Mouse (Mus musculus): ENCODE measurements around the gene Itpr2. TPM values are rescaled to one million over a fixed set of nuclear protein-coding genes. Genes with fewer than 3 reads are reported as not detected.

The Itpr2 gene
- polyA plus RNA-seq, 1 experiment from 2014 or later: 7.6 TPM

GRCm38 (mm10) chr6:146357911-146358310 is 144.1 kb downstream of the Itpr2 start:
- H3K27me3 ChIP-seq (replicated peaks; ENCODE audit: control insufficient read depth, insufficient read depth, low read length): no peaks in the 10 kb centered on the region
- ATAC-seq (replicated peaks; ENCODE audit: low FRiP score, low TSS enrichment, low read depth) (no peak), DNase-seq (ENCODE audit: low spot score) (no peak)
- no peaks in the 10 kb centered on the region for H3K4me1 ChIP-seq (replicated peaks; ENCODE audit: control insufficient read depth, insufficient read depth, low read length)
- H3K27ac ChIP-seq (ENCODE audit: low read depth): no peak overlapping the region
- no peaks in the 10 kb centered on the region for H3K9me3 ChIP-seq (ENCODE audit: control insufficient read depth, low read length)
- no peak overlapping the region for H3K4me3 ChIP-seq (ENCODE audit: low read depth, low read length)
- no peak overlapping the region for H3K9ac ChIP-seq (ENCODE audit: low read length)
- no peaks in the 10 kb centered on the region for H3K36me3 ChIP-seq (ENCODE audit: control insufficient read depth, insufficient read depth, low read length)
- no peak overlapping the region for H3K4me2 ChIP-seq (ENCODE audit: low read length)
- 52% methylated on average over 4 of the region's 4 CpGs for WGBS

- H3K4me2 ChIP-seq (ENCODE audit: low read length): no peak overlapping the region
- no peaks in the 10 kb centered on the region for H3K36me3 ChIP-seq (ENCODE audit: control insufficient read depth, insufficient read depth, low read length)
- no peaks in the 10 kb centered on the region for H3K27me3 ChIP-seq (replicated peaks; ENCODE audit: control insufficient read depth, insufficient read depth, low read length)
- whole genome bisulfite sequencing: 63% methylated on average over 9 of the region's 9 CpGs
- no peak overlapping the region for H3K27ac ChIP-seq (ENCODE audit: low read depth)
- H3K4me3 ChIP-seq (ENCODE audit: low read depth, low read length): no peak overlapping the region
- no peaks in the 10 kb centered on the region for H3K4me1 ChIP-seq (replicated peaks; ENCODE audit: control insufficient read depth, insufficient read depth, low read length)
- H3K9ac ChIP-seq (ENCODE audit: low read length): no peak overlapping the region
- no peak for ATAC-seq (replicated peaks; ENCODE audit: low FRiP score, low TSS enrichment, low read depth)
- H3K9me3 ChIP-seq (ENCODE audit: control insufficient read depth, low read length): no peaks in the 10 kb centered on the region
- DNase-seq (ENCODE audit: low spot score): no peak
These were observed 149.7 kb downstream of the Itpr2 start for GRCm38 (mm10) chr6:146352258-146352805.

GRCm38 (mm10) chr6:146351816-146352215 is 150.2 kb downstream of the Itpr2 start:
- H3K27me3 ChIP-seq (replicated peaks; ENCODE audit: control insufficient read depth, insufficient read depth, low read length): no peaks in the 10 kb centered on the region
- H3K27ac ChIP-seq (ENCODE audit: low read depth): no peak overlapping the region
- H3K9ac ChIP-seq (ENCODE audit: low read length): no peak overlapping the region
- no peak overlapping the region for H3K4me3 ChIP-seq (ENCODE audit: low read depth, low read length)
- H3K4me2 ChIP-seq (ENCODE audit: low read length): no peak overlapping the region
- no peaks in the 10 kb centered on the region for H3K36me3 ChIP-seq (ENCODE audit: control insufficient read depth, insufficient read depth, low read length)
- no peak for ATAC-seq (replicated peaks; ENCODE audit: low FRiP score, low TSS enrichment, low read depth)
- H3K9me3 ChIP-seq (ENCODE audit: control insufficient read depth, low read length): no peaks in the 10 kb centered on the region
- 84% methylated on average over 7 of the region's 7 CpGs for WGBS
- DNase-seq (ENCODE audit: low spot score): no peak
- H3K4me1 ChIP-seq (replicated peaks; ENCODE audit: control insufficient read depth, insufficient read depth, low read length): no peaks in the 10 kb centered on the region

- Histone ChIP-seq H3K4me2 (ENCODE audit: low read length) (no peak overlapping the region), H3K4me3 (ENCODE audit: low read depth, low read length) (no peak overlapping the region), H3K36me3 (ENCODE audit: control insufficient read depth, insufficient read depth, low read length) (no peaks in the 10 kb centered on the region), H3K27ac (ENCODE audit: low read depth) (no peak overlapping the region), H3K4me1 (replicated peaks; ENCODE audit: control insufficient read depth, insufficient read depth, low read length) (peaks cover 9% of the 10 kb centered on the region), H3K9ac (ENCODE audit: low read length) (no peak overlapping the region), H3K9me3 (ENCODE audit: control insufficient read depth, low read length) (no peaks in the 10 kb centered on the region), H3K27me3 (replicated peaks; ENCODE audit: control insufficient read depth, insufficient read depth, low read length) (no peaks in the 10 kb centered on the region)
- whole genome bisulfite sequencing: 58% methylated on average over 4 of the region's 4 CpGs
- DNase-seq (ENCODE audit: low spot score) (no peak), ATAC-seq (replicated peaks; ENCODE audit: low FRiP score, low TSS enrichment, low read depth) (no peak)
These were observed 154.5 kb downstream of the Itpr2 start for GRCm38 (mm10) chr6:146347568-146347967.

GRCm38 (mm10) chr6:146346545-146347195 is 155.4 kb downstream of the Itpr2 start:
- Histone ChIP-seq H3K9me3 (ENCODE audit: control insufficient read depth, low read length) (no peaks in the 10 kb centered on the region), H3K36me3 (ENCODE audit: control insufficient read depth, insufficient read depth, low read length) (no peaks in the 10 kb centered on the region), H3K9ac (ENCODE audit: low read length) (no peak overlapping the region), H3K4me2 (ENCODE audit: low read length) (no peak overlapping the region), H3K27ac (ENCODE audit: low read depth) (no peak overlapping the region), H3K4me3 (ENCODE audit: low read depth, low read length) (no peak overlapping the region), H3K4me1 (replicated peaks; ENCODE audit: control insufficient read depth, insufficient read depth, low read length) (peaks cover 9% of the 10 kb centered on the region), H3K27me3 (replicated peaks; ENCODE audit: control insufficient read depth, insufficient read depth, low read length) (no peaks in the 10 kb centered on the region)
- 81% methylated on average over 8 of the region's 8 CpGs for WGBS
- ATAC-seq (replicated peaks; ENCODE audit: low FRiP score, low TSS enrichment, low read depth): peak; percentile 73
- DNase-seq (ENCODE audit: low spot score): no peak

GRCm38 (mm10) chr6:146344732-146345131 is 157.3 kb downstream of the Itpr2 start:
- H3K4me1 ChIP-seq (replicated peaks; ENCODE audit: control insufficient read depth, insufficient read depth, low read length): peaks cover 9% of the 10 kb centered on the region
- H3K27ac ChIP-seq (ENCODE audit: low read depth): peak overlapping the region; percentile 35; the same call in 1 of the 2 replicates
- no peak overlapping the region for H3K4me2 ChIP-seq (ENCODE audit: low read length)
- ATAC-seq (replicated peaks; ENCODE audit: low FRiP score, low TSS enrichment, low read depth) (no peak), DNase-seq (ENCODE audit: low spot score) (no peak)
- no peaks in the 10 kb centered on the region for H3K27me3 ChIP-seq (replicated peaks; ENCODE audit: control insufficient read depth, insufficient read depth, low read length)
- no peak overlapping the region for H3K4me3 ChIP-seq (ENCODE audit: low read depth, low read length)
- H3K36me3 ChIP-seq (ENCODE audit: control insufficient read depth, insufficient read depth, low read length): no peaks in the 10 kb centered on the region
- 96% methylated on average over 3 of the region's 3 CpGs for WGBS
- H3K9ac ChIP-seq (ENCODE audit: low read length): no peak overlapping the region
- H3K9me3 ChIP-seq (ENCODE audit: control insufficient read depth, low read length): no peaks in the 10 kb centered on the region

- H3K9me3 ChIP-seq (ENCODE audit: control insufficient read depth, low read length): no peaks in the 10 kb centered on the region
- WGBS: 42% methylated on average over 10 of the region's 10 CpGs
- peak overlapping the region; percentile 29; the same call in 1 of the 2 replicates for H3K27ac ChIP-seq (ENCODE audit: low read depth)
- H3K4me1 ChIP-seq (replicated peaks; ENCODE audit: control insufficient read depth, insufficient read depth, low read length): peaks cover 9% of the 10 kb centered on the region
- no peak overlapping the region for H3K4me2 ChIP-seq (ENCODE audit: low read length)
- no peak for ATAC-seq (replicated peaks; ENCODE audit: low FRiP score, low TSS enrichment, low read depth)
- no peaks in the 10 kb centered on the region for H3K36me3 ChIP-seq (ENCODE audit: control insufficient read depth, insufficient read depth, low read length)
- no peaks in the 10 kb centered on the region for H3K27me3 ChIP-seq (replicated peaks; ENCODE audit: control insufficient read depth, insufficient read depth, low read length)
- no peak overlapping the region for H3K9ac ChIP-seq (ENCODE audit: low read length)
- DNase-seq (ENCODE audit: low spot score): no peak
- no peak overlapping the region for H3K4me3 ChIP-seq (ENCODE audit: low read depth, low read length)
These were observed 158.2 kb downstream of the Itpr2 start for GRCm38 (mm10) chr6:146343671-146344384.

- H3K4me3 ChIP-seq (ENCODE audit: low read depth, low read length): no peak overlapping the region
- no peaks in the 10 kb centered on the region for H3K9me3 ChIP-seq (ENCODE audit: control insufficient read depth, low read length)
- 51% methylated on average over 6 of the region's 6 CpGs for WGBS
- H3K4me2 ChIP-seq (ENCODE audit: low read length): no peak overlapping the region
- peaks cover 9% of the 10 kb centered on the region for H3K4me1 ChIP-seq (replicated peaks; ENCODE audit: control insufficient read depth, insufficient read depth, low read length)
- no peaks in the 10 kb centered on the region for H3K36me3 ChIP-seq (ENCODE audit: control insufficient read depth, insufficient read depth, low read length)
- H3K27ac ChIP-seq (ENCODE audit: low read depth): no peak overlapping the region
- no peak overlapping the region for H3K9ac ChIP-seq (ENCODE audit: low read length)
- ATAC-seq (replicated peaks; ENCODE audit: low FRiP score, low TSS enrichment, low read depth): no peak
- no peaks in the 10 kb centered on the region for H3K27me3 ChIP-seq (replicated peaks; ENCODE audit: control insufficient read depth, insufficient read depth, low read length)
- no peak for DNase-seq (ENCODE audit: low spot score)
These were observed 159.0 kb downstream of the Itpr2 start for GRCm38 (mm10) chr6:146342995-146343394.

All from intestine, embryonic 14.5 days (tissue).